Mouse (Mus musculus) heart, embryonic 11.5 days (tissue): Measurements from ENCODE around the gene Tmem51. TPM values are rescaled to one million over a fixed set of nuclear protein-coding genes. Genes with fewer than 3 reads are reported as not detected.

Experiments
- ATAC-seq: fragments of 200-750 bp; cut with Nextera tagmentation; replicated peaks from 2 replicates; pipeline ENCODE4 v1.8.0; 2017; ENCODE audit warnings: moderate library complexity; ENCODE audit not compliant: insufficient number of reproducible peaks, low FRiP score, low TSS enrichment
- H3K27ac ChIP-seq: fragments of 300-500 bp; sonication (generic); 2 replicates; pipeline ENCODE4 v1.5.1; 2014; ENCODE audit warnings: mild to moderate bottlenecking, low read depth, low read length
- H3K27me3 ChIP-seq: fragments of 300-500 bp; sonication (generic); 2 replicates; pipeline ENCODE4 v1.6.1; 2014; ENCODE audit warnings: mild to moderate bottlenecking, low read length, mixed read lengths; ENCODE audit not compliant: control insufficient read depth, insufficient read depth
- H3K36me3 ChIP-seq: fragments of 300-500 bp; sonication (generic); 2 replicates; pipeline ENCODE4 v1.6.1; 2014; ENCODE audit warnings: mild to moderate bottlenecking, low read length, moderate library complexity, mixed read lengths; ENCODE audit not compliant: control insufficient read depth, insufficient read depth
- H3K4me1 ChIP-seq: fragments of 300-500 bp; sonication (generic); 2 replicates; pipeline ENCODE4 v1.6.1; 2014; ENCODE audit warnings: low read length; ENCODE audit not compliant: control insufficient read depth, insufficient read depth
- H3K4me2 ChIP-seq: fragments of 300-500 bp; sonication (generic); 2 replicates; pipeline ENCODE4 v1.6.1; 2014; ENCODE audit warnings: mild to moderate bottlenecking, moderate library complexity
- H3K4me3 ChIP-seq: fragments of 300-500 bp; sonication (generic); 2 replicates; pipeline ENCODE4 v1.5.1; 2014; ENCODE audit warnings: low read depth, low read length
- H3K9ac ChIP-seq: fragments of 300-500 bp; sonication (generic); 2 replicates; pipeline ENCODE4 v1.6.1; 2014; ENCODE audit warnings: mild to moderate bottlenecking, low read depth, low read length, moderate library complexity
- H3K9me3 ChIP-seq: fragments of 300-500 bp; sonication (generic); replicated peaks from 2 replicates; pipeline ENCODE4 v1.6.1; 2016; ENCODE audit warnings: low read length; ENCODE audit not compliant: control insufficient read depth
- WGBS: fragments of 180-500 bp; shearing (Covaris S2); extraction: QIAGEN DNeasy Blood & Tissue Kit; methylation state at CpG from one replicate; pipeline ENCODE4 v1.1.7; 2014; ENCODE audit not compliant: insufficient replicate concordance; 5-methylcytosine and 5-hydroxymethylcytosine counted together
- polyA plus RNA-seq: library from polyadenylated mRNA; unstranded; fragments of >200 nt; fragmentation: Nextera tagmentation; extraction: Ambion mirVana; gene quantifications from 2 replicates; pipeline ENCODE4 v1.2.1, GENCODE M21; 2014

Gene Tmem51
- polyA plus RNA-seq = 21.9 and 23.4 TPM in 2 replicates

GRCm38 (mm10) chr4:142084131-142084899, at the start of gene Tmem51:
TSS of gene Tmem51 (minus strand) at chr4:142084304.
- H3K27me3 ChIP-seq = 0 out of 2 replicates have a peak, but pooled peaks cover 6% of the 10 kb centered on the region
- H3K9me3 ChIP-seq = no peaks in the 10 kb centered on the region
- H3K27ac ChIP-seq = peak within 1 kb of the TSS; percentile 70
- peak within 1 kb of the TSS; percentile 61 for H3K4me3 ChIP-seq
- H3K4me1 ChIP-seq = peaks cover 38% of the 10 kb centered on the region
- no peaks in the 10 kb centered on the region for H3K36me3 ChIP-seq
- peak within 1 kb of the TSS; percentile 68 for H3K9ac ChIP-seq
- WGBS = 0% methylated on average over 52 of the region's 52 CpGs
- ATAC-seq = peak; percentile 83
- H3K4me2 ChIP-seq = peak within 1 kb of the TSS; percentile 77

- H3K9me3 ChIP-seq = no peaks in the 10 kb centered on the region
- H3K4me3 ChIP-seq = no peak overlapping the region
- no peak overlapping the region; the same call in 1 of the 2 replicates for H3K27ac ChIP-seq
- H3K27me3 ChIP-seq = no peaks in the 10 kb centered on the region
- no peak for ATAC-seq
- no peaks in the 10 kb centered on the region for H3K36me3 ChIP-seq
- H3K9ac ChIP-seq = no peak overlapping the region
- WGBS = 58% methylated on average over 5 of the region's 5 CpGs
- H3K4me2 ChIP-seq = no peak overlapping the region
- peaks cover 11% of the 10 kb centered on the region for H3K4me1 ChIP-seq
These were observed 46.1 kb upstream of the Tmem51 start for GRCm38 (mm10) chr4:142130162-142130561.

- Histone ChIP-seq H3K4me1 (peaks cover 13% of the 10 kb centered on the region), H3K9ac (no peak overlapping the region; the same call in 1 of the 2 replicates), H3K9me3 (no peaks in the 10 kb centered on the region), H3K36me3 (no peaks in the 10 kb centered on the region), H3K27me3 (no peaks in the 10 kb centered on the region), H3K27ac (peak overlapping the region; percentile 96), H3K4me2 (peak overlapping the region; percentile 50), H3K4me3 (no peak overlapping the region)
- ATAC-seq = 0 out of 2 replicates have a peak, but pooled peaks have one; percentile 19
- WGBS = 64% methylated on average over 6 of the region's 6 CpGs
These were observed 43.2 kb upstream of the Tmem51 start for GRCm38 (mm10) chr4:142127275-142127788.

DNA sequence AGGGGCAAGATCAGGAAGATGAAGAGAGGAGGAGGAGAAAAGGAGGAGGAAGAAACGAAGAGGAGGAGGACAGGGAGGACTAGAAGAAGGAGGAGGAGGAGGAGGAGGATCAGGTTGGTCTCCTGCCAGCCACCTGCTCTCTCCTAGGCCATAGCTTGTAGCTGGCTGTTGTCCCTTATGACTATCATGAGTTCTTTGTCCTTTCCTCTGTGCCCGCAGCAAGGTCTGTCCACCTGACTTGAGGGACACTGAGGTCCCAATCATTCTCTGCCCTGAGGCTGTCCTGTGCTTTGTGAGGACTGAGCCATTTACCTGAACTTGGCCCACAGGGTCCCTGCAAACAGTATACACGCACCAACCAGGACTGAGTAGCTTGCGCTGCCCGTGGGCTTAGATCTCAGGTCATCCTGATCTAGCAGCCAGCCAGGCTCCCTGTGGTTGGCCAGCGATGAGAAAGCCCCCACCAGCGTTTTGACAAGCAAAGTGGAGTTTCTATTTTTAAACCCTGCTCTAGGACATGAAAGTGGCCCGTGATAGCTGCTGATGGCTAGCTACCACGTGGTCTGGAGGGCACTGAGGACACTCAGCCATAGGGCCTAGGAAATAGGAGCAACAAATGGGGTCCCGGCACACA, 42.7 kb upstream of the Tmem51 start:
- Histone ChIP-seq H3K4me2 (peak overlapping the region; percentile 50), H3K4me3 (no peak overlapping the region), H3K27ac (peak overlapping the region; percentile 96), H3K27me3 (no peaks in the 10 kb centered on the region), H3K4me1 (peaks cover 13% of the 10 kb centered on the region), H3K36me3 (no peaks in the 10 kb centered on the region), H3K9me3 (no peaks in the 10 kb centered on the region), H3K9ac (peak overlapping the region; percentile 56; the same call in 1 of the 2 replicates)
- 32% methylated on average over 10 of the region's 10 CpGs for WGBS
- peak; percentile 70 for ATAC-seq

DNA sequence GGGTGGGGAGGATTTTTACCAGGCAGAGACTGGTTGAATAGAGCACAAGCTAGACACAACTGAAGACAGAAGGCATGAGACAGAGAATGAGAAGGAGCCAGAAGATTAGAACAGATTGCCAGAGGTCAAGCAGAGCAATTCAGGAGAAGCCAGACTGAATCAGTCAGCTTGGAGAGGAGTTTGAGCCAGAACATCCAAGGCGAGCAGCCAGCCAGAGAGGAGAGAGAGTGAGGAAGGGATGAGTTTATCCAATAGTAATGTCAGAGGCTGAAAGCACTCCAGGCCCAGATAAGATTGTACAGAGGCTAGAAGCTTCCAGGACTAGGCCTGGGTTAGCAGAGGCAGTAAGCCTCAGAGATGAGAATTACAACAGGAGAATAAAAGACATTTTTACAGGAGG, 37.1 kb upstream of the Tmem51 start:
- no peaks in the 10 kb centered on the region for H3K27me3 ChIP-seq
- H3K9ac ChIP-seq = no peak overlapping the region
- H3K9me3 ChIP-seq = no peaks in the 10 kb centered on the region
- 9% methylated on average over 1 of the region's 1 CpGs for WGBS
- no peak overlapping the region for H3K4me2 ChIP-seq
- H3K4me3 ChIP-seq = no peak overlapping the region
- H3K4me1 ChIP-seq = peaks cover 12% of the 10 kb centered on the region
- H3K36me3 ChIP-seq = no peaks in the 10 kb centered on the region
- ATAC-seq = no peak
- 0 out of 2 replicates have a peak overlapping the region, but pooled peaks have one; percentile 35 for H3K27ac ChIP-seq

- H3K27me3 ChIP-seq = 0 out of 2 replicates have a peak, but pooled peaks cover 2% of the 10 kb centered on the region
- 74% methylated on average over 7 of the region's 7 CpGs for WGBS
- H3K9ac ChIP-seq = no peak overlapping the region
- no peaks in the 10 kb centered on the region for H3K9me3 ChIP-seq
- H3K36me3 ChIP-seq = no peaks in the 10 kb centered on the region
- no peak overlapping the region for H3K4me2 ChIP-seq
- H3K4me1 ChIP-seq = peaks cover 10% of the 10 kb centered on the region
- no peak overlapping the region for H3K27ac ChIP-seq
- no peak overlapping the region for H3K4me3 ChIP-seq
- no peak for ATAC-seq
These were observed 34.4 kb upstream of the Tmem51 start for GRCm38 (mm10) chr4:142118522-142118921.

GRCm38 (mm10) chr4:142117993-142118392, 33.9 kb upstream of the Tmem51 start:
- Histone ChIP-seq H3K4me3 (no peak overlapping the region), H3K9ac (no peak overlapping the region), H3K27me3 (0 out of 2 replicates have a peak, but pooled peaks cover 2% of the 10 kb centered on the region), H3K4me1 (peaks cover 10% of the 10 kb centered on the region), H3K36me3 (no peaks in the 10 kb centered on the region), H3K4me2 (no peak overlapping the region), H3K9me3 (no peaks in the 10 kb centered on the region), H3K27ac (no peak overlapping the region)
- ATAC-seq = no peak; the same call in 1 of the 2 replicates
- 82% methylated on average over 12 of the region's 12 CpGs for WGBS

DNA sequence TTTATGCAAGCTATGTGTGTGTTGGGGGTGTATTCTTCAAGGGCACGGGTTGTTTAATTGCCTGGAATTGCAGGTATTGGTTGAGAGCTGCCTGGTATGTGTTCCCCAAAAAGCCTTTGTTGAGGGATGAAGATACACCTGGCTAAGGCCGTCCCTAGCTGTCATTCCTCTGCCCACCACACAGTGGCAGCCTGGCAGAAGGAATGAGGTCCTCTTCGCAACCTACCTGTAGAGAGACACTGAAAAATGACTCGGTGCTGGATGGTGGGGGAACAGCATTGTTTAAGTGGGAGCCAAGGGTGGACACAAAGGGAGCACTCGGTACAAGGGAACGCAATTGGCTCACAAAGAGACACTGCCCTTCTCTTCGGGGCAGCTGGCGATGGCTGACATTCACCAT, 29.2 kb upstream of the Tmem51 start:
- Histone ChIP-seq H3K9ac (no peak overlapping the region), H3K4me1 (no peaks in the 10 kb centered on the region), H3K27ac (no peak overlapping the region), H3K4me3 (no peak overlapping the region), H3K4me2 (no peak overlapping the region), H3K9me3 (no peaks in the 10 kb centered on the region), H3K36me3 (no peaks in the 10 kb centered on the region), H3K27me3 (0 out of 2 replicates have a peak, but pooled peaks cover 5% of the 10 kb centered on the region)
- ATAC-seq = no peak
- 30% methylated on average over 8 of the region's 8 CpGs for WGBS
